Mouse (Mus musculus) midbrain, embryonic 13.5 days (tissue): ENCODE results near the gene Gm43191. TPM values are rescaled to one million over a fixed set of nuclear protein-coding genes. Genes with fewer than 3 reads are reported as not detected.
"Not testable (repeated sequence)": the region's sequence is repeated elsewhere in the genome, so short reads cannot be mapped to it uniquely, and the experiment has no call there.

Experiments used
- ATAC-seq: fragments of 200-750 bp; cut with Nextera tagmentation; 2 replicates; pipeline ENCODE4 v1.8.0; 2017; ENCODE audit warnings: mild to moderate bottlenecking, moderate TSS enrichment, moderate library complexity
- H3K27ac ChIP-seq: fragments of 300-500 bp; sonication (generic); 2 replicates; pipeline ENCODE4 v1.5.1; 2015; ENCODE audit warnings: inconsistent platforms, mild to moderate bottlenecking, moderate library complexity
- H3K27me3 ChIP-seq: fragments of 300-500 bp; sonication (generic); 2 replicates; pipeline ENCODE4 v1.6.1; 2015; ENCODE audit warnings: mild to moderate bottlenecking, inconsistent platforms
- H3K36me3 ChIP-seq: fragments of 300-500 bp; sonication (generic); 2 replicates; pipeline ENCODE4 v1.6.1; 2015; ENCODE audit warnings: mild to moderate bottlenecking, inconsistent platforms
- H3K4me1 ChIP-seq: fragments of 300-500 bp; sonication (generic); replicated peaks from 2 replicates; pipeline ENCODE4 v1.6.1; 2015; ENCODE audit warnings: inconsistent platforms
- H3K4me2 ChIP-seq: fragments of 300-500 bp; sonication (generic); replicated peaks from 2 replicates; pipeline ENCODE4 v1.6.1; 2015; ENCODE audit warnings: moderate library complexity, mild to moderate bottlenecking, inconsistent platforms
- H3K4me3 ChIP-seq: fragments of 300-500 bp; sonication (generic); replicated peaks from 2 replicates; pipeline ENCODE4 v1.5.1; 2015; ENCODE audit warnings: mild to moderate bottlenecking, inconsistent platforms
- H3K9ac ChIP-seq: fragments of 300-500 bp; sonication (generic); replicated peaks from 2 replicates; pipeline ENCODE4 v1.6.1; 2015; ENCODE audit warnings: mild to moderate bottlenecking, inconsistent platforms
- H3K9me3 ChIP-seq: fragments of 300-500 bp; sonication (generic); 2 replicates; pipeline ENCODE4 v1.6.1; 2016; ENCODE audit warnings: mild to moderate bottlenecking, inconsistent platforms
- WGBS: fragments of 180-500 bp; shearing (Covaris S2); methylation state at CpG from one replicate; pipeline ENCODE4 v1.1.7; 2015; 5-methylcytosine and 5-hydroxymethylcytosine counted together
- polyA plus RNA-seq: library from polyadenylated mRNA; unstranded; fragments of >200 nt; fragmentation: Nextera tagmentation; extraction: Ambion mirVana; gene quantifications from 2 replicates; pipeline ENCODE4 v1.2.1, GENCODE M21; 2015

The Gm43191 gene
- polyA plus RNA-seq, 1 experiment from 2014 or later, result not detected

- H3K9me3 ChIP-seq, result no peaks in the 10 kb centered on the region
- no peak for ATAC-seq
- H3K36me3 ChIP-seq, result no peaks in the 10 kb centered on the region
- no peaks in the 10 kb centered on the region for H3K27me3 ChIP-seq
- no peak overlapping the region for H3K4me2 ChIP-seq
- H3K27ac ChIP-seq, result no peak overlapping the region
- H3K4me3 ChIP-seq, result no peak overlapping the region
- peaks cover 47% of the 10 kb centered on the region for H3K4me1 ChIP-seq
- WGBS, result 72% methylated on average over 15 of the region's 15 CpGs
- H3K9ac ChIP-seq, result no peak overlapping the region
Observed at GRCm38 (mm10) chr3:116658928-116659565, 22.0 kb downstream of the Gm43191 start.

- Histone ChIP-seq H3K27ac (no peak overlapping the region), H3K27me3 (no peaks in the 10 kb centered on the region), H3K4me3 (no peak overlapping the region), H3K4me1 (peaks cover 63% of the 10 kb centered on the region), H3K9ac (no peak overlapping the region), H3K36me3 (no peaks in the 10 kb centered on the region), H3K4me2 (no peak overlapping the region), H3K9me3 (no peaks in the 10 kb centered on the region)
- 79% methylated on average over 7 of the region's 7 CpGs for WGBS
- no peak for ATAC-seq
Observed at GRCm38 (mm10) chr3:116656184-116656965, 24.7 kb downstream of the Gm43191 start.

DNA sequence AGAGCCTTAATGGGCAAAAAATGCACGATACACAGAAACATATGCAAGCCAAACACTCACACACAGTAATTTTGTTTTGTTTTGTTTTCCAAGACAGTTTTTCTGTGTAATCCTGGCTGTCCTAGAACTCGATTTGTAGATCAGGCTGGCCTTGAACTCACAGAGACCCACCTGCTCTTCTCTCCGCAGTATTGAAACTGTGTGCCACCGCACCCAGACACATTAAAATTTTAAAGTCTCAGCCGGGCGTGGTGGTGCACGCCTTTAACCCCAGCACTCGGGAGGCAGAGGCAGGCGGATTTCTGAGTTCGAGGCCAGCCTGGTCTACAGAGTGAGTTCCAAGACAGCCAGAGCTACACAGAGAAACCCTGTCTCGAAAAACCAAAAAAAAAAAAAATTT, 27.0 kb downstream of the Gm43191 start:
- 94% methylated on average over 11 of the region's 11 CpGs for WGBS
- H3K4me3 ChIP-seq, H3K9me3 ChIP-seq, H3K4me2 ChIP-seq, H3K27ac ChIP-seq, H3K36me3 ChIP-seq, H3K27me3 ChIP-seq, ATAC-seq, H3K9ac ChIP-seq: not testable (repeated sequence)
- H3K4me1 ChIP-seq, result peaks cover 41% of the 10 kb centered on the region

DNA sequence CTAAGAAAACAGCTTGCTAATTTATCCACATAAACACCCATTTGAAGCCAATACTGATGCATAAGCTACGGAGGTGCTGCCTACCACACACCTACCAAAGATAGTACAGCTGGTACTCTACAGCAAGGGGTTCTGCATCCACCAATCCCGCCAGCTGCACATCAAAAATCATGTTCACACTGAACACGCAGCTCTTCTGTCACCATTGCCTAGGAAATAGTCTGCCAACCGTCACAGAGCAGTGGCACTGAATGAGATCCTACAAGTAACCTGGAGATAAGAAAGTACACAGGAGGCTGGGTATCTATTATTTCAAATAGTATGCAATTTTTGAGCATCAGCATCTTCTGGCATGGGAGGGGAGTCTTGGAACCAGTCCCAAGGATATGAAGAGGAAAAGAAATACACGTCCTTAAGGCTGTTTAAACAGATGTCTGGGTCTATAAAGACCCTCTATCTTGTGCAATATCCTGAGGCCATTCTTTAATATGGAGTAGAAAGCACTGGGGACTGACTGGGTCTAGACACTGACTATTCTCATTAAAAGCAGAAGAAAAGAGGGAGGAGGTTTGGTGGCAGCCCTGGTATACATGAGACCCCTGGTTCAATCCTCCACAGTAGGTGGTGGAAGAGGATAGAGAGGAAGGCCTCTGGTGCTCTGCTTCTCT, 27.6 kb downstream of the Gm43191 start:
- no peak overlapping the region for H3K9ac ChIP-seq
- ATAC-seq, result peak; percentile 51; the same call in 1 of the 2 replicates
- 70% methylated on average over 5 of the region's 5 CpGs for WGBS
- H3K4me2 ChIP-seq, result no peak overlapping the region
- H3K27me3 ChIP-seq, result no peaks in the 10 kb centered on the region
- no peak overlapping the region for H3K27ac ChIP-seq
- H3K36me3 ChIP-seq, result peaks cover 14% of the 10 kb centered on the region
- no peak overlapping the region for H3K4me3 ChIP-seq
- peaks cover 37% of the 10 kb centered on the region for H3K4me1 ChIP-seq
- H3K9me3 ChIP-seq, result no peaks in the 10 kb centered on the region

DNA sequence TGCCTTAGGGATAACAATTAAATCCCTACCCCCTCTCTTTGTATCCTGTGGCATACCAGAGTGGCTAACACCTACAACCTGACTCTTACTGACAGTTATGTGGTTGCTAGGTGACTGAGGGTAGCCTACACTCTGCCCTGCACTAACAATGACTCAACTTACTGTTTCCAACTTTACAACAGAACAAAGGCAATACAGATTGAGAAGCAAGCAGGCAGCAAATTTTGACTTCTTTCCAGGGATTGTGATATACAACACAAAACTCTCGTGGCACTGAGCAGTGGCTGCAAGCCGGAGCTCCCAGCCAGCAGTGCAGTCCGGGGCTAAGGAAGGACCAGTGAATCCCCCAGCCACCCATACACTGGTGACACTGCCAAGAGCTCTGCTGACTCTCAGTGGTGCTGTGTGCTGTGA, 29.0 kb downstream of the Gm43191 start:
- peaks cover 16% of the 10 kb centered on the region for H3K36me3 ChIP-seq
- no peak overlapping the region for H3K4me2 ChIP-seq
- no peaks in the 10 kb centered on the region for H3K27me3 ChIP-seq
- peaks cover 27% of the 10 kb centered on the region for H3K4me1 ChIP-seq
- WGBS, result 65% methylated on average over 3 of the region's 3 CpGs
- H3K9me3 ChIP-seq, result no peaks in the 10 kb centered on the region
- H3K27ac ChIP-seq, result no peak overlapping the region
- no peak overlapping the region for H3K9ac ChIP-seq
- no peak overlapping the region for H3K4me3 ChIP-seq
- ATAC-seq, result peak; percentile 65

GRCm38 (mm10) chr3:116650698-116651097, 30.4 kb downstream of the Gm43191 start:
- Histone ChIP-seq H3K4me3 (no peak overlapping the region), H3K9me3 (no peaks in the 10 kb centered on the region), H3K4me2 (no peak overlapping the region), H3K4me1 (peaks cover 17% of the 10 kb centered on the region), H3K27me3 (no peaks in the 10 kb centered on the region), H3K27ac (no peak overlapping the region), H3K36me3 (peaks cover 26% of the 10 kb centered on the region), H3K9ac (no peak overlapping the region)
- 98% methylated on average over 9 of the region's 9 CpGs for WGBS
- ATAC-seq, result no peak

GRCm38 (mm10) chr3:116648805-116649204, 32.3 kb downstream of the Gm43191 start:
- H3K4me3 ChIP-seq, result no peak overlapping the region
- no peak for ATAC-seq
- 95% methylated on average over 7 of the region's 7 CpGs for WGBS
- H3K9me3 ChIP-seq, result no peaks in the 10 kb centered on the region
- peaks cover 39% of the 10 kb centered on the region for H3K36me3 ChIP-seq
- peaks cover 15% of the 10 kb centered on the region for H3K4me1 ChIP-seq
- H3K27me3 ChIP-seq, result no peaks in the 10 kb centered on the region
- H3K9ac ChIP-seq, result no peak overlapping the region
- H3K27ac ChIP-seq, result no peak overlapping the region
- H3K4me2 ChIP-seq, result no peak overlapping the region

- WGBS, result 88% methylated on average over 1 of the region's 1 CpGs
- Histone ChIP-seq H3K9ac (no peak overlapping the region), H3K4me2 (no peak overlapping the region), H3K27me3 (no peaks in the 10 kb centered on the region), H3K27ac (no peak overlapping the region), H3K9me3 (no peaks in the 10 kb centered on the region), H3K4me3 (no peak overlapping the region), H3K36me3 (peaks cover 55% of the 10 kb centered on the region), H3K4me1 (no peaks in the 10 kb centered on the region)
- ATAC-seq, result no peak
Observed at GRCm38 (mm10) chr3:116646387-116646786, 34.7 kb downstream of the Gm43191 start.

DNA sequence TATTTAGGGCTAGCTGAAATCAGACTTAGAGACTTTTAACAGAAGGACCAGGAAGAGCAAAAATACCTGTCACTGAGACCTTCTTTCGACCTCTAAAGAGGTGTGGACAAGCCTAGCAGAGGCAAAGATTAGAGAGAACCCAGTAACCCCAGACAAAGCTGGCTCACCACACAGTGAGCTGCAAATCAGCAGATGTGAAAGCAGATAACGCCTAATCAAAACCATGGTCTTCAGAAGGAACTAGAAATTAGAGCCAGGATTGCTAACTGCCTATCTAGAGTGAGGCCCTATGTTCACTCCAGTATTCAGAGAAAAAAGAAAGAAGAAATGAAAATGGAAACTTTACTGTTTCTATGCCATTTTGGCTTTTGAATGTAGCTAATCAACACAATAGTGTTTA, 38.7 kb downstream of the Gm43191 start:
- WGBS, result 94% methylated on average over 2 of the region's 2 CpGs
- Histone ChIP-seq H3K27ac (no peak overlapping the region), H3K36me3 (peaks cover 75% of the 10 kb centered on the region), H3K27me3 (no peaks in the 10 kb centered on the region), H3K9me3 (no peaks in the 10 kb centered on the region), H3K4me1 (no peaks in the 10 kb centered on the region), H3K4me3 (no peak overlapping the region), H3K9ac (no peak overlapping the region), H3K4me2 (no peak overlapping the region)
- no peak for ATAC-seq

- 95% methylated on average over 6 of the region's 6 CpGs for WGBS
- H3K9ac ChIP-seq, result no peak overlapping the region
- no peak overlapping the region for H3K27ac ChIP-seq
- H3K9me3 ChIP-seq, result no peaks in the 10 kb centered on the region
- H3K4me1 ChIP-seq, result no peaks in the 10 kb centered on the region
- no peak overlapping the region for H3K4me2 ChIP-seq
- ATAC-seq, result no peak
- no peaks in the 10 kb centered on the region for H3K27me3 ChIP-seq
- H3K4me3 ChIP-seq, result no peak overlapping the region
- H3K36me3 ChIP-seq, result peaks cover 79% of the 10 kb centered on the region
Observed at GRCm38 (mm10) chr3:116641811-116642371, 39.2 kb downstream of the Gm43191 start.

DNA sequence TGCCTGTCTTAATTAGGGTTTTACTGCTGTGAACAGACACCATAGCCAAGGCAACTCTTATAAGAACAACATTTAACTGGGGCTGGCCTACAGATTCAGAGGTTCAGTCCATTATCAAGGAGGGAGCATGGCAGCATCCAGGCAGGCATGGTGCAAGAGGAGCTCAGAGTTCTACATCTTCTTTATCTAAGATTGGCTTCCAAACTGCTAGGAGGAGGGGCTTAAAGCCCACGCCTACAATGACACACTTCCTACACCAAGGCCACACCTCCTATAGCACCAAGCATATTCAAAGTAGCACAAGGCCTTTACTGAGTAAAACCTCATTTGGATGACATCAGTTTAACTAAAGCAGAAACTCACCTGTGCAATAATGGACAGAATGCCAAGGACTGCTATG, 41.0 kb downstream of the Gm43191 start:
- no peak overlapping the region for H3K27ac ChIP-seq
- 82% methylated on average over 1 of the region's 1 CpGs for WGBS
- H3K4me3 ChIP-seq, result no peak overlapping the region
- H3K9ac ChIP-seq, result no peak overlapping the region
- H3K4me1 ChIP-seq, result no peaks in the 10 kb centered on the region
- no peaks in the 10 kb centered on the region for H3K9me3 ChIP-seq
- peaks cover 81% of the 10 kb centered on the region for H3K36me3 ChIP-seq
- H3K27me3 ChIP-seq, result no peaks in the 10 kb centered on the region
- ATAC-seq, result no peak
- H3K4me2 ChIP-seq, result no peak overlapping the region

GRCm38 (mm10) chr3:116638572-116638971, 42.5 kb downstream of the Gm43191 start:
- Histone ChIP-seq H3K4me3 (no peak overlapping the region), H3K4me2 (no peak overlapping the region), H3K27ac (no peak overlapping the region), H3K4me1 (no peaks in the 10 kb centered on the region), H3K36me3 (peaks cover 86% of the 10 kb centered on the region), H3K9ac (no peak overlapping the region), H3K27me3 (no peaks in the 10 kb centered on the region), H3K9me3 (no peaks in the 10 kb centered on the region)
- WGBS, result 94% methylated on average over 7 of the region's 7 CpGs
- ATAC-seq, result no peak
